Comparison of ENCODE assay signal across 27 mouse cellular contexts in genomic region chr12:53317801-53318200, GRCm38 (mm10).
DNase-seq lines count a peak whose midpoint lies in the region; ATAC-seq and TF ChIP-seq lines count a peak whose summit lies in the region.
"Had no signal": no experiment of that assay in that cellular context is flagged by ENCODE, and none has a peak within 500 bp of the region (broad histone marks: within the 10 kb centered on the region; RNA-seq: fewer than 3 reads in every experiment).

No protein-coding gene starts in this region.

- no peak overlapping the region for H3K4me2 ChIP-seq in limb, embryonic 14.5 days (replicated peaks; ENCODE audit: low read depth, low read length, severe bottlenecking)
- H3K4me2 ChIP-seq: embryonic facial prominence, embryonic 15.5 days; heart, embryonic 11.5 days; hindbrain, embryonic 13.5 days; intestine, embryonic 15.5 days had no signal

- H3K27ac ChIP-seq in limb, embryonic 14.5 days (replicated peaks; ENCODE audit: low read depth, low read length) = no peak overlapping the region
- no peak overlapping the region for H3K27ac ChIP-seq in limb, embryonic 10.5 days
- H3K27ac ChIP-seq: embryonic facial prominence, embryonic 15.5 days; heart, adult 2 months; hindbrain, embryonic 10.5 days; hindbrain, embryonic 13.5 days; intestine, embryonic 15.5 days had no signal

- no peak for ATAC-seq in limb, embryonic 14.5 days (ENCODE audit: low FRiP score, low read depth)
- ATAC-seq in Patski = peak; percentile 51
- ATAC-seq: activated CD4-positive, CD25-positive, alpha-beta regulatory T cell, adult 4 months; forebrain, embryonic 14.5 days; hindbrain, embryonic 16.5 days; intestine, embryonic 15.5 days had no signal

- H3K27me3 ChIP-seq in limb, embryonic 14.5 days (ENCODE audit: control insufficient read depth, insufficient read depth, low read length) = no peaks in the 10 kb centered on the region
- no peaks in the 10 kb centered on the region for H3K27me3 ChIP-seq in limb, embryonic 10.5 days (ENCODE audit: low read depth, poor library complexity, severe bottlenecking)
- H3K27me3 ChIP-seq in Patski = no peaks in the 10 kb centered on the region
- H3K27me3 ChIP-seq: CH12.LX; embryonic facial prominence, embryonic 15.5 days; hindbrain, embryonic 13.5 days; intestine, embryonic 15.5 days had no signal

- no peak overlapping the region for H3K9ac ChIP-seq in limb, embryonic 14.5 days (ENCODE audit: low read depth, low read length, severe bottlenecking)
- H3K9ac ChIP-seq: embryonic facial prominence, embryonic 15.5 days; hindbrain, embryonic 13.5 days; intestine, embryonic 15.5 days had no signal

- no peaks in the 10 kb centered on the region for H3K36me3 ChIP-seq in limb, embryonic 14.5 days (ENCODE audit: control insufficient read depth, insufficient read depth, low read length)
- no peaks in the 10 kb centered on the region for H3K36me3 ChIP-seq in limb, embryonic 10.5 days
- H3K36me3 ChIP-seq: embryonic facial prominence, embryonic 15.5 days; G1E; hindbrain, embryonic 13.5 days; intestine, embryonic 15.5 days had no signal

- no peak for TF ChIP-seq CTCF in Patski (IDR thresholded peaks at IDR 0.05)

- POLR2A ChIA-PET in Patski (lab: Charles Lee) = no interaction called here

- in situ Hi-C loops in Patski (cut with MboI; ENCODE audit: low pct_unique_long_range_greater_than_20kb) = no loop called here

- WGBS in limb, embryonic 14.5 days = 62% methylated on average over 3 of the region's 3 CpGs
- 69% methylated on average over 3 of the region's 3 CpGs for WGBS in limb, embryonic 10.5 days

- H3K4me3 ChIP-seq in limb, embryonic 14.5 days (replicated peaks; ENCODE audit: low read length) = no peak overlapping the region
- no peak overlapping the region for H3K4me3 ChIP-seq in limb, embryonic 10.5 days
- H3K4me3 ChIP-seq: embryonic facial prominence, embryonic 15.5 days; heart, adult 2 months; hindbrain, embryonic 10.5 days; hindbrain, embryonic 13.5 days; intestine, embryonic 15.5 days had no signal

- CTCF ChIA-PET in Patski (lab: Charles Lee) = no interaction called here

- H3K4me1 ChIP-seq in limb, embryonic 14.5 days (ENCODE audit: control insufficient read depth, insufficient read depth, low read length) = 0 out of 2 replicates have a peak, but pooled peaks cover 6% of the 10 kb centered on the region
- peaks cover 6% of the 10 kb centered on the region for H3K4me1 ChIP-seq in limb, embryonic 10.5 days
- H3K4me1 ChIP-seq: embryonic facial prominence, embryonic 15.5 days; intestine, embryonic 15.5 days had no signal

- TF ChIP-seq POLR2A in limb, embryonic 14.5 days (IDR thresholded peaks at IDR 0.05; ENCODE audit: borderline replicate concordance, extremely low read depth, insufficient read depth, insufficient read length) = no peak

- no peaks in the 10 kb centered on the region for H3K9me3 ChIP-seq in limb, embryonic 14.5 days (ENCODE audit: control insufficient read depth, low read length)
- H3K9me3 ChIP-seq in limb, embryonic 10.5 days (replicated peaks) = no peaks in the 10 kb centered on the region
- H3K9me3 ChIP-seq: embryonic facial prominence, embryonic 15.5 days; hindbrain, embryonic 10.5 days; hindbrain, embryonic 13.5 days; intestine, embryonic 15.5 days had no signal

- peak; percentile 34 for DNase-seq in limb, embryonic 14.5 days (ENCODE audit: low spot score)
- DNase-seq in limb, embryonic 10.5 days (ENCODE audit: low spot score) = no peak
- DNase-seq in 3T3-L1 (ENCODE audit: low read depth, low spot score) (peak; percentile 68), Patski (ENCODE audit: low read depth, low spot score) (peak; percentile 12)
- DNase-seq in layer of hippocampus, adult 9-10 months (ENCODE audit: low spot score) = no peak
- no peak for DNase-seq in heart, adult 11 months
- DNase-seq: adrenal gland, adult 8-10 months; adrenal gland, postnatal 25 days; B cell, adult 2 months; cerebellum, adult 11-12 months; cerebellum, adult 8-10 months; cerebellum, postnatal 10 days; cerebellum, postnatal 36 days; embryo, embryonic 11 days; gastrocnemius, postnatal 25 days; heart, adult 2 months; heart, postnatal 36 days had no signal

Comparison
In these comparisons a context has a peak if more than half of its experiments do, and no peak if none do; other contexts are left out.
1. DNase-seq: peak in limb, embryonic 14.5 days (single experiment), 3T3-L1 (single experiment) and Patski (single experiment); none in limb, embryonic 10.5 days (single experiment), layer of hippocampus, adult 9-10 months (single experiment) and heart, adult 11 months (single experiment).